Mouse (Mus musculus): Measurements from ENCODE around the gene Slc15a5. TPM values are rescaled to one million over a fixed set of nuclear protein-coding genes. Genes with fewer than 3 reads are reported as not detected.
A peak's percentile ranks its signal among the peaks of the same experiment; 100 is the strongest.

Gene Slc15a5
- polyA plus RNA-seq, 1 experiment: 0.17 TPM

DNA sequence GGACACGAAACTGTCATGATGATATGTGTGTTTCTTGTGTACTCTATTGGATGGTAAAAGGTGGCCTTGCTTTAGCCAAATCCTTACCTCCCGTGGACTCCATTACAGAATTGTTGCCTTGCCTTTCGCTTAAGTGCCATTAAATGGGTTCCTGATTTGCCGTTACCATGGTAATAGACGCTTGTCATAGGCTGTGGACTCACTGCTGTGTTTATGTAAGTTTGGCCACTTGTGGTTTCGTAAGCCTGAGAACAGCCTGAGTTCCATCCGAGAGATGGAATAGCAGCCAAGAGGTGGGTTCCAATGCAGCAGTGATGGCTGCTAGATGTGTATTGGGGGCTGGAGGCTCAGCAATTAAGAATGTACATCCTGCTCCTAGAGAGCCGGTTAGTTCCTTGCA is 99.3 kb downstream of the Slc15a5 start:
- no peak for TF ChIP-seq POLR2A (IDR thresholded peaks at IDR 0.05; ENCODE audit: extremely low read depth, insufficient read depth, low read length)
- TF ChIP-seq CTCF (IDR thresholded peaks at IDR 0.05; ENCODE audit: extremely low read depth, insufficient read depth, low read length): no peak
- Histone ChIP-seq H3K27ac (ENCODE audit: insufficient read depth, low read length) (no peak overlapping the region), H3K4me1 (ENCODE audit: control insufficient read depth, insufficient read depth, low read length) (peaks cover 1% of the 10 kb centered on the region; the same call in 1 of the 2 replicates), H3K4me3 (ENCODE audit: insufficient read depth, low read length) (no peak overlapping the region)

GRCm38 (mm10) chr6:137979802-137980201 is 99.9 kb downstream of the Slc15a5 start:
- Histone ChIP-seq H3K4me1 (ENCODE audit: control insufficient read depth, insufficient read depth, low read length) (peaks cover 1% of the 10 kb centered on the region; the same call in 1 of the 2 replicates), H3K4me3 (ENCODE audit: insufficient read depth, low read length) (no peak overlapping the region), H3K27ac (ENCODE audit: insufficient read depth, low read length) (no peak overlapping the region)
- TF ChIP-seq CTCF (IDR thresholded peaks at IDR 0.05; ENCODE audit: extremely low read depth, insufficient read depth, low read length) (no peak), POLR2A (IDR thresholded peaks at IDR 0.05; ENCODE audit: extremely low read depth, insufficient read depth, low read length) (no peak)

DNA sequence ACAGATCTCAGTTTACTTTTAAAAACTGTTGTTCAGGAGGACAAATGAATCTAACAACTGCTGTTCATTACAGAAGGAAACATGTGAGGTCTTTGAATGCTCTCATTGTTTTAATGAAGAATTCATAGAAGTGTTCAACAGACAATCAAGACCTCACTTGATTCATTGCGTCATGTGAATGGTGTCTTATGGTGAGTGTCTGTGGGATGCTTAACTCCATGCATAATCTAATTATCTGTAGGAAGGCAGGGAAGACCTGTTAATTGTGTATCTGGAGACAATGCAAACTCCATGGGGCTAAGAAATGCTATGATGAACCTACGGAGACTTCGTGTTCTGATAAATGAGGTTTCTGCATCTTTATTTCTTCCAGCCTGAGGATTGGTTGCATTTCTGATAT is 103.7 kb downstream of the Slc15a5 start:
- Histone ChIP-seq H3K4me1 (ENCODE audit: control insufficient read depth, insufficient read depth, low read length) (no peaks in the 10 kb centered on the region), H3K4me3 (ENCODE audit: insufficient read depth, low read length) (no peak overlapping the region), H3K27ac (ENCODE audit: insufficient read depth, low read length) (no peak overlapping the region)
- TF ChIP-seq POLR2A (IDR thresholded peaks at IDR 0.05; ENCODE audit: extremely low read depth, insufficient read depth, low read length): no peak
- TF ChIP-seq CTCF (IDR thresholded peaks at IDR 0.05; ENCODE audit: extremely low read depth, insufficient read depth, low read length): no peak

- Histone ChIP-seq H3K4me1 (ENCODE audit: control insufficient read depth, insufficient read depth, low read length) (no peaks in the 10 kb centered on the region), H3K4me3 (ENCODE audit: insufficient read depth, low read length) (no peak overlapping the region), H3K27ac (ENCODE audit: insufficient read depth, low read length) (no peak overlapping the region)
- TF ChIP-seq CTCF (IDR thresholded peaks at IDR 0.05; ENCODE audit: extremely low read depth, insufficient read depth, low read length) (no peak), POLR2A (IDR thresholded peaks at IDR 0.05; ENCODE audit: extremely low read depth, insufficient read depth, low read length) (no peak)
Observed at GRCm38 (mm10) chr6:137963703-137964102, 116.0 kb downstream of the Slc15a5 start.

GRCm38 (mm10) chr6:137962836-137963235 is 116.9 kb downstream of the Slc15a5 start:
- no peak overlapping the region for H3K4me3 ChIP-seq (ENCODE audit: insufficient read depth, low read length)
- no peaks in the 10 kb centered on the region for H3K4me1 ChIP-seq (ENCODE audit: control insufficient read depth, insufficient read depth, low read length)
- TF ChIP-seq POLR2A (IDR thresholded peaks at IDR 0.05; ENCODE audit: extremely low read depth, insufficient read depth, low read length) (no peak), CTCF (IDR thresholded peaks at IDR 0.05; ENCODE audit: extremely low read depth, insufficient read depth, low read length) (no peak)
- no peak overlapping the region for H3K27ac ChIP-seq (ENCODE audit: insufficient read depth, low read length)

- TF ChIP-seq POLR2A (IDR thresholded peaks at IDR 0.05; ENCODE audit: extremely low read depth, insufficient read depth, low read length) (no peak), CTCF (IDR thresholded peaks at IDR 0.05; ENCODE audit: extremely low read depth, insufficient read depth, low read length) (0 out of 2 replicates have a peak, but pooled peaks have one; percentile 9)
- Histone ChIP-seq H3K27ac (ENCODE audit: insufficient read depth, low read length) (no peak overlapping the region), H3K4me3 (ENCODE audit: insufficient read depth, low read length) (no peak overlapping the region), H3K4me1 (ENCODE audit: control insufficient read depth, insufficient read depth, low read length) (no peaks in the 10 kb centered on the region)
Observed at GRCm38 (mm10) chr6:137960023-137960778, 119.5 kb downstream of the Slc15a5 start.

DNA sequence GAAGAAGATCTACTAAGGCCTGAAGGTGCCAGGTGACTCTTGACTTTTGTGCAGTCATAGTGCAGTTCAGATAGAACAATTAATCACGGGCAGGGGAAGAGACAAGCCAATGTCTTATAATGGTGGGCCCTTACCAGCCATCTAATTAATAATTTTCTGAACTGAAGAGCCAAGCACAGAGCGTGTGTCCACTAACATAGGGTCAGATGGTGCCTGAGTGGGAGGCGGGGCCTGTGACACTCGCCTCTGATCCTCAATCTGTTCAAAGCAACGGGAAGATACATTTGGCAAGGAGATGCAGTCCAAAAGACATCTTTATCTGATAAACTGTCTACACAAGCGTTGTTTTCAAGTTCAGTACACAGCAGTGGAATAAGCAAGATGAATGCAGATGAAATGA is 122.1 kb downstream of the Slc15a5 start:
- TF ChIP-seq CTCF (IDR thresholded peaks at IDR 0.05; ENCODE audit: extremely low read depth, insufficient read depth, low read length) (no peak), POLR2A (IDR thresholded peaks at IDR 0.05; ENCODE audit: extremely low read depth, insufficient read depth, low read length) (no peak)
- H3K27ac ChIP-seq (ENCODE audit: insufficient read depth, low read length): no peak overlapping the region
- H3K4me1 ChIP-seq (ENCODE audit: control insufficient read depth, insufficient read depth, low read length): no peaks in the 10 kb centered on the region
- H3K4me3 ChIP-seq (ENCODE audit: insufficient read depth, low read length): no peak overlapping the region

GRCm38 (mm10) chr6:137956783-137957429 is 122.8 kb downstream of the Slc15a5 start:
- no peaks in the 10 kb centered on the region for H3K4me1 ChIP-seq (ENCODE audit: control insufficient read depth, insufficient read depth, low read length)
- TF ChIP-seq CTCF (IDR thresholded peaks at IDR 0.05; ENCODE audit: extremely low read depth, insufficient read depth, low read length): no peak
- no peak for TF ChIP-seq POLR2A (IDR thresholded peaks at IDR 0.05; ENCODE audit: extremely low read depth, insufficient read depth, low read length)
- no peak overlapping the region for H3K4me3 ChIP-seq (ENCODE audit: insufficient read depth, low read length)
- no peak overlapping the region for H3K27ac ChIP-seq (ENCODE audit: insufficient read depth, low read length)

- no peak overlapping the region for H3K4me3 ChIP-seq (ENCODE audit: insufficient read depth, low read length)
- H3K27ac ChIP-seq (ENCODE audit: insufficient read depth, low read length): no peak overlapping the region
- TF ChIP-seq POLR2A (IDR thresholded peaks at IDR 0.05; ENCODE audit: extremely low read depth, insufficient read depth, low read length) (no peak), CTCF (IDR thresholded peaks at IDR 0.05; ENCODE audit: extremely low read depth, insufficient read depth, low read length) (no peak)
- H3K4me1 ChIP-seq (ENCODE audit: control insufficient read depth, insufficient read depth, low read length): no peaks in the 10 kb centered on the region
Observed at GRCm38 (mm10) chr6:137946520-137946919, 133.2 kb downstream of the Slc15a5 start.
